Mouse (Mus musculus) CD4-positive, CD25-positive, alpha-beta regulatory T cell, adult 2 months (primary cell): Measurements from ENCODE around the gene Myh7b.

Source experiments
- DNase-seq: peaks from one replicate; pipeline ENCODE4 v3.0.0-alpha.2; 2012; ENCODE audit warnings: low read depth, low spot score

The Myh7b gene

GRCm38 (mm10) chr2:155610978-155611377, at the start of gene Myh7b:
Gene Myh7b, plus strand, starts transcription at chr2:155611212.
- DNase-seq: no peak

GRCm38 (mm10) chr2:155562209-155562608, 48.8 kb upstream of the Myh7b start:
- DNase-seq: no peak

- no peak for DNase-seq
These were observed 48.1 kb upstream of the Myh7b start for GRCm38 (mm10) chr2:155562934-155563333.

GRCm38 (mm10) chr2:155567751-155568150, 43.3 kb upstream of the Myh7b start:
- no peak for DNase-seq

- DNase-seq: no peak
These were observed 41.7 kb upstream of the Myh7b start for GRCm38 (mm10) chr2:155569223-155569807.

- no peak for DNase-seq
These were observed 38.0 kb upstream of the Myh7b start for GRCm38 (mm10) chr2:155573001-155573400.

- DNase-seq: no peak
These were observed 37.0 kb upstream of the Myh7b start for GRCm38 (mm10) chr2:155573996-155574395.

- no peak for DNase-seq
These were observed 36.3 kb upstream of the Myh7b start for GRCm38 (mm10) chr2:155574700-155575099.

GRCm38 (mm10) chr2:155576656-155577055, 34.4 kb upstream of the Myh7b start:
- no peak for DNase-seq

GRCm38 (mm10) chr2:155580331-155580730, 30.7 kb upstream of the Myh7b start:
- DNase-seq: no peak

- no peak for DNase-seq
These were observed 28.5 kb upstream of the Myh7b start for GRCm38 (mm10) chr2:155582384-155582995.

- DNase-seq: no peak
These were observed 28.0 kb upstream of the Myh7b start for GRCm38 (mm10) chr2:155582996-155583395.

GRCm38 (mm10) chr2:155583927-155584530, 27.0 kb upstream of the Myh7b start:
- peak; percentile 74 for DNase-seq

GRCm38 (mm10) chr2:155585082-155585481, 25.9 kb upstream of the Myh7b start:
- DNase-seq: no peak

GRCm38 (mm10) chr2:155585486-155585885, 25.5 kb upstream of the Myh7b start:
- DNase-seq: no peak

- DNase-seq: no peak
These were observed 22.9 kb upstream of the Myh7b start for GRCm38 (mm10) chr2:155588136-155588535.

GRCm38 (mm10) chr2:155589521-155589920, 21.5 kb upstream of the Myh7b start:
- DNase-seq: no peak

GRCm38 (mm10) chr2:155590876-155591275, 20.1 kb upstream of the Myh7b start:
- DNase-seq: no peak

GRCm38 (mm10) chr2:155591676-155592075, 19.3 kb upstream of the Myh7b start:
- DNase-seq: peak; percentile 26

- peak; percentile 93 for DNase-seq
These were observed 18.7 kb upstream of the Myh7b start, which contains the start of gene Gss for GRCm38 (mm10) chr2:155592137-155592853. Gene Gss, minus strand, starts transcription at chr2:155592810.

- DNase-seq: no peak
These were observed 18.1 kb upstream of the Myh7b start for GRCm38 (mm10) chr2:155592854-155593283.

GRCm38 (mm10) chr2:155595516-155595915, 15.5 kb upstream of the Myh7b start:
- no peak for DNase-seq
